Mouse (Mus musculus) embryonic fibroblast, embryonic 13.5 days (primary cell): ENCODE data around the gene St3gal4.

Experiments used
- CTCF ChIP-seq: IDR thresholded peaks from 2 replicates; pipeline ENCODE4 v1.5.1; 2011; ENCODE audit warnings: mild to moderate bottlenecking, control low read depth, low read length, moderate library complexity, borderline replicate concordance; ENCODE audit not compliant: insufficient read depth
- POLR2A ChIP-seq: IDR thresholded peaks from 2 replicates; pipeline ENCODE4 v1.6.1; 2011; ENCODE audit warnings: low read depth, mild to moderate bottlenecking, control low read depth, low read length, moderate library complexity

DNA sequence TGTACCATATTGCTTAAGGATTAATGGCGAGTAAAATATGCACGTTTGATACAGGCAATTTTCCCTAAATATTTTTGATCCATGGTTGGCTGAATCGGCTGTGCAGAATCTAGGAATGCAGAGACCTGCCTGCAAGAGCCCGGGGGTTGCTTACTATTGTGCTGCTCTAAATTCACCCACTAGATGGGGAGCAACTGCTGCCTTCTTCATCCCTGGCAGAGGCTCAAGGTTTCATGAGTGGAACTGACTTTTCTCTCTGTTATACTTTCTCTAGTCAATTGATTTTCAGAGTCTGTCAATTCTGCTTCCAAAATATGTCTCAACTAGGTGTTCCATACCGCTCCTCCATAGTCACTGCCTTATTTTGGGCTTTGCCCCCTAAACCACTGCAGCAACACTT lies 88.2 kb downstream of the St3gal4 start:
- TF ChIP-seq POLR2A (no peak), CTCF (no peak)
